Mouse (Mus musculus) cerebellum, postnatal 25 days (tissue): ENCODE data around the gene 2700049A03Rik.
"Not testable (repeated sequence)": the region's sequence is repeated elsewhere in the genome, so short reads cannot be mapped to it uniquely, and the experiment has no call there.

Experiments
- DNase-seq, 2 experiments: peaks; one replicate each; pipeline ENCODE4 v3.0.0; 2021; ENCODE audit warnings: mixed read lengths in 2 of 2

The 2700049A03Rik gene

DNA sequence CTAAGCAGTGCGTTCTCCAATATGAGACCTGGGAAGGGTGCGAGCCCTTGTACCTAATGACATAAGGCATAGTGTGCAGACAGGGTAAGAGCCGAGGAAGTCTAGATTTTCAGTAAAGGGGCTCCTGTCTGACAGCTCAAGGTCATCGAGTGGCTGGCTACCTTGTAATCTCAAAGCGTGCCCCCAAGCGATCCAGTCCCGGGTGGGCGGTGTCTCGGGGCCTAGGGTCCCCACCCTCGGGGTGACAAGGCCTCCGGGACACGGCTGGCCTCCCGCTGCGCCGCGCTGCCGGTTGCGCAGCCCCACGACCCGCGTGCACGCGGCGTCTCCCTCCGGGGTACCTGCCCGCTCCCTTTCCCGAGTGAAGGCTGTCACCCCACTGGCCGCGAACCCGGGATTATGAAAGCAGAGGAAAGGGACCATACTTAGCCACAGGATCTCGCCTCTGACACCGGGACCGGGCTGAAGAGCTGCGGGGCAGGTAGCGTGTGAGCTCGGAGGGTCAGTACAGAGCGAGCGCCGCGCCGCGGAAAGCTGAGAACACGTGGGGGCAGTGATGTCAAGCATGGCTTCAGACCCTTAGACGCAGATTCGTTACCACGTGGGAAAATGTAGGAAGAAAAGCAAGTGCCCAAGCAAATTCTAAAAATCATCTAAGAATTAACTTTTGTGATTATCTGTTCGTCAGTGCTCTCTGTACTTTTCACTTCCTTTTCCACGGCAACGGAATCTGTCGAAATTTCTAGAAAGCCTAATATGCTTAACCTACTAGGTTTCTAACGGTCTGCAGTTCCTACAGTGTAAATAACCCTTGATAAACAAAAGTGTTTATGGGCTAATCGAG, at the start of gene 2700049A03Rik, which contains the start of gene Timm9:
Gene 2700049A03Rik (plus strand): TSS at position 719 of the 844 bp plus-strand sequence.
Gene Timm9 (minus strand): TSS at position 555 of the 844 bp plus-strand sequence.
- DNase-seq, result peak; percentile 86 to 87

DNA sequence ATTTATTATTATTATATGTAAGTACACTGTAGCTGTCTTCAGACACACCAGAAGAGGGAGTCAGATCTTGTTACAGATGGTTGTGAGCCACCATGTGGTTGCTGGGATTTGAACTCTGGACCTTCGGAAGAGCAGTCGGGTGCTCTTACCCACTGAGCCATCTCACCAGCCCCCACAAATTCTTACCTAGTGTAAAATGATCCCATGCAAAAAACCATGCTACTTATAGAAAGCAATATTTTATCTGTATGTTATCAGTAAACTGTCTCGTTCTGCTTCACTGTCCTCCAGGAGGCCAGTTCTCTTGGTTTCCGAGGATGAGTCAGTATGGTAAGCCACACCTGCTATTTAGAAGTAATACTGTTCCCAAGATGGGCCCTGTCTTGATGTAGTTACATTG, 32.4 kb upstream of the 2700049A03Rik start:
- not testable (repeated sequence) for DNase-seq

DNA sequence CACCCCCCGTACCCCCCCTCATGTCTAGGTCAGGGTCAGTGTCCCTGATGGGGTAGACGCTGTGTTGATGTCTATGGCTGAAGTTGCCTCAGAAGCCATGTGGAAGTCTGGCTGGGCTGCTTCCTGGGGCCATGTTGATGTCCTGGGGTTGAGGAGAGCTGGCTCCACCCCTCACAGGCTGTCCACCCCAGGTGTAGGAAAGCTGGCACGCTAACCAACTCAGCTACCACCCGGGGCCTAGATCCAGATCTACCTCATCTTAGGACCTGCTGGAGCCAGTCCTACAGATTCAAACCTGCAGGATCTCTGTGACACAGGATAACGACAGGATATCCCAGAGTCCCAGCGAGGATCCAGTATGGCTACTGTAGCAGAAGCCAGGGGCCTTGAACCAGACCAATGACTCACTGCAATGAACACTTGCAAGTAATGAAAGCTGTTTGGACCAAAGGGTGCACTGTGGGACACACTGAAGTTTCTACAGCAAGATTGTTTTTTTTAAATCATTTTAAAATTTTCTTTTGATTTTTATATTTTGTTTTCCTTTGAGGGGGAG, 29.4 kb upstream of the 2700049A03Rik start:
- peak in 1 of 2 experiments; percentile 19 for DNase-seq

DNA sequence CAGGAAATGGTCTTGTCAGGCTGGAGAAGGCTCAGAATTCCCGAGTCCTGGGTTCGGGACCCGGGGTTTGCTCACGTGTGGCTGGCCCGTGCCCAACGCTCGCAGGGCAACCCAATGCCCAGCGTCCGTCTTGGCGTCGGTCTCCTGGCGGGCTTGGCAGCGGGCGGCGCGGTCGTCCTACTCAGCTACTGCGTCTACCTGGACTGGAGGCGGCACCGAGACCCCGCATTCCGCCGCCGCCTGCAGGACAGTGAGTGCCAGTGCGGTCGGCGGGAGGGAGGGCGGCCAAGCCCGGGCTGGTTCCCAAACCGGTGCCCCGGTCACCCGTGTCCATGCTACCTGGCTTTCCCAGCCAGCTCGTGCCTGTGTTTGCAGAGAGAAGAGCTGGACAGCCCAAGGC, 25.3 kb upstream of the 2700049A03Rik start, which contains the start of gene Tomm20l:
Gene Tomm20l (plus strand): TSS at position 98 of the 400 bp plus-strand sequence.
- peak; percentile 66 to 80 for DNase-seq

DNA sequence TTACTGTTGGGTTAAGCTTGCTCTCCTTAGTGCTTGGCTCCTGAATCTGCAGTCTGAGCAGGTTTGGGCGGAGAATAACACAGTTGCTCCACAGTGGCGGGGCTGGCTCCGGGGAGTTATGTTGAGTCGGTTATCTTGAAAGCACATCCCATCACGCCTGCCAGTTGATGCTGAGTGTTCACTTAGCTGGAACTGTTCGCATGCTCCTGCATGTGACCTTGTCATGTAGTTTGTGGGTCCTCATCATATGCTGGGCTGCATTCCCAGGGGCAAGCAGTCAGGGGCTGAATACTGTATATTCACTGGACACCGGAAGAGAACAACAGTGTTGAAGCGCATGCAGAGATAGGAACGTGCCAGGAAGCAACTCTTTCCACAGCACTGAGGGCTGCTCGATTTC, 23.6 kb upstream of the 2700049A03Rik start:
- no peak for DNase-seq

DNA sequence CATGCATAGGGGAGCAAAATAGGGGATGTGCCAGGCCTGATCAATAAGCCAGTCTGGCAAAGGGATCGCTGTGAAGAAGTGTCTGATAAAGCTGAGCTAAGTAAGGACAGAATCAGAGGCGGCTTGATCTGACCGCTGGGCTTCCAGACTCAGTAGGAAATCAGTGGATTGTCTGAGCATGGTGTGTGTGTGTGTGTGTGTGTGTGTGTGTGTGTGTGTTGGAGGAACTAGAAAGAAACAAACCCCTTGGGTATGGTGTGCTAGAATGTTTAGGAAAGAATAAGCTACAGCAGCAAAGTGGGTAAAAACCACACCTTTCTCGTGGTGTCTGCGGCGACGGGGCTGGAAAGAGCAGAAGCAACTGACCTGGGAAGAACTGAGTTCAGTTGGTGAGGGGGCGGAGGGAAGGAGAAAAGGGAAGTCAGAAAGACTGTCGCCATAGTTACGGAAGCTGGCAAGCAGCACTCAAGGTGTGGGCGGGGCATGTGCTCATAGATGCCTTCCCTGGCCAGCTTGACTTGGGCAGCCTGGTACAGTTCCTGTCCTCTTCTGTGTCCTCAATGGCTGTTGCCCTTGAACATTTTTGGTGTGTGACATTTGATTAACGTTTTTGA, 22.9 kb upstream of the 2700049A03Rik start:
- peak; percentile 34 to 69 for DNase-seq

DNA sequence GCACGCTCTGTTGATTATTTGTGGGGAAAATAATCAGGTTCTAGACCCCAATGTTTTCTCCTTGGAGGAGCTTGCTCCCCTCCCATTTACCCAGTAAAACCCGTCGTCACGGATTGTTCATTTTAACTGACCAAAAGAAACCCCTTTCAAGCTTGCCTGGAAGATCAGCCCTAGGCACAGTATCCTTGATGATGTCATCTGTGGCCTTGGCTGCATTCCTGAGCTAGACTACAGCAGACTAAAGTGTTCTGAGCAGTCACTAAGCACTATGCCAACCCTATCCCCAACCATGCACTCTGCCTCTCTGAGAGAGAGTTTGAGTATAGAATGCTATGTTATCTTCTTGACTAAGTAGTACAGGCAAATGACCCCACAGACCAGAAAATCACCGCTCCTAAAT, 20.2 kb upstream of the 2700049A03Rik start:
- peak; percentile 30 to 39 for DNase-seq

DNA sequence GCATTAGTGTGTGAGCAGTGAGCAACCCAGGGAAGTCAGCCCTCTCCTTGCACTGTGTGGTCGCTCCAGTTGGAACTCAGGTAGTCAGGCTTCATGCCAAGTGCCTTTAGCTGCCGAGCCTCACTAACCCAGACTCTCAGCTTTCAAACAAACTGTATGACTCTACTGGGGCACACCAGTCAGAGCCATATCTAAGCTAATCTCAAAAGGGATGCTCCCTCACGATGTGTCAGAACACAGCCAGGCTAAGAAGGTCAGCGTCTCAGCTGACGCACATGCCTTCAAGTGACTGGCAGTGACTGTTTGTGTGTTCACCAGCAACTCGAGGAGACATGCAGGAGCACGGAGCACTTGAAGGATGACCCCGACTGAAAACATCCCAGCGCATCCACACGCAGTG, 13.9 kb upstream of the 2700049A03Rik start:
- DNase-seq, result peak; percentile 50 to 51

DNA sequence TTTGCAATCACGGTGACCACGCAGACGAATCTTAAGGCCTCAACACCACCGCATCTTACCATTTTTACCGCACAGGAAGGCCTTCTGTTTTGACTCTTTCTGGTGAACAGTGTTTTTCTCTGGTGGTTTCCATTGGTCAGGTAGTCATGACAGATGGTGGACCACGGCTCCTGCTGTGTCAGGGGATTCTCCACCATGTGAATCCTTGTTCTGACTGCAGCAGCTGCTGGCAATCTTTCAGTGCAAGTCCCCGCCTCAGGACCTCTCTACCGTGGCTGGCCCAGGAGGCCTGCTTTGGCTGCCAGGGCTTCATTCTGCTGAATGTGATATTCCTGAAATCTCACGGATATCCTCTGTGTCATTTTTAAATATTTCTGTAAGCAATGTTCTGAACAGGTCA, 13.4 kb upstream of the 2700049A03Rik start:
- DNase-seq, result peak; percentile 93 to 95

DNA sequence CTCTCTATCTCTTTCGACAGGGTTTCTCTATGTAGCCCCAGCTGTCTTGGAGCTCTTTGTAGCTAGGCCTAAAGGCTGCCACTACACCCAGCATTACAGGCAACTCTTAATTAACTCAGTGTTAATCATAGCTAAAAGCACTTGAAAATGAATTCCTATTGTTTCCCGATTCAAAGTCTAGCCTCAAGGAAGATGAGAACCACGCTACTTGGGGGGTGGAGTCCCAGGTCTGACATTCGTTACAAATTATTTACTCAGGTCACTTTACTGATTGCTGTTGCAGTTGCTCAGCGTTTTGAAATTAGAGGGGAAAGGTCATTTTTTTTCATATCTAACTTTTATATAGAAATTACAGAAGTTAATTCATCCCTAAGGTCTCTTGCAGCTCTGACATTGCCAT, 1.1 kb upstream of the 2700049A03Rik start:
- no peak for DNase-seq

DNA sequence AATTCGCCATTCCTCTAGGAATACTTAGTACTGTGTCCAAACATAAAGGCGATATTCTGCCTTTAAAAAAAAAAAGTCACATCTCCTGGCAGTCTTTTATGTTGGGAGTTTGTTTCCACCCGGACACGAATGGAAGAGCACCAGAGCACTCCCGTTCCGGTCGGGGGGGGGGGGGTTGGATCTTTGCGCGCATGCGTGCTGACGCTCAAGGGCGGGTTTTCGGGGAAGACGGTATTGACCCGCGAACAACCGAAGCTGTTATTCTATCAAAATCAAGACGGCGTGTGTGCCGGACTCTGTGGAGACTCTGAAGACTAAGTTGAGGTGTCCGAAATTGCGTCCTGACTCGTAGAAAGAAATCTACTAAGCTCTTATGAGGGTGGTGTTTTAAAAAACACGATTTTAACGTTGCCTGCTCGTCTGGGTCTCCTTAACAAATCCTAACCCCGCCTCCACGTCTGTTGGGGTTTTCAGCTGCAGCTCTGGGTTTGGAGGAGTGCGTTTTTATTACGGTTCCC, 385 bp downstream of the 2700049A03Rik start:
- DNase-seq, result peak; percentile 82 to 89

DNA sequence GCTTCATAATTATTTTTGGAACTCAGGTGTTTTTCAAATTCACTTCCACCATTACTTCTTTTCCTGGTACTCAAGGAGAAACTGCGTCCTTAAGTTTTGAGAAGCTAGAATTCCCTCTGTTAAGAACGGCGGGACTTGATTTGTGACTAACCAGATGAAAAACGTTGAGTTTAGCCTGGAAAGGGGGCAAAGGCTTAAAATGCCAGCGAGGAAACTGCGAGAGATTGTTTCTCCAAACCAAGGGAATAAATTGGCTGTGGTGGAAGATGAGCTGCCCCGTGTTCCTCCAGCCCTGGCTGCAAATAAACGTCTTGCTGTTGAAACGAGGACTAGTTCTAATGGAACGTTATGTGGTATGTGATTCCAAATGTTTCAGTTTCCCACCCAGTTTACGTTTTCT, 1.0 kb downstream of the 2700049A03Rik start:
- DNase-seq, result no peak

DNA sequence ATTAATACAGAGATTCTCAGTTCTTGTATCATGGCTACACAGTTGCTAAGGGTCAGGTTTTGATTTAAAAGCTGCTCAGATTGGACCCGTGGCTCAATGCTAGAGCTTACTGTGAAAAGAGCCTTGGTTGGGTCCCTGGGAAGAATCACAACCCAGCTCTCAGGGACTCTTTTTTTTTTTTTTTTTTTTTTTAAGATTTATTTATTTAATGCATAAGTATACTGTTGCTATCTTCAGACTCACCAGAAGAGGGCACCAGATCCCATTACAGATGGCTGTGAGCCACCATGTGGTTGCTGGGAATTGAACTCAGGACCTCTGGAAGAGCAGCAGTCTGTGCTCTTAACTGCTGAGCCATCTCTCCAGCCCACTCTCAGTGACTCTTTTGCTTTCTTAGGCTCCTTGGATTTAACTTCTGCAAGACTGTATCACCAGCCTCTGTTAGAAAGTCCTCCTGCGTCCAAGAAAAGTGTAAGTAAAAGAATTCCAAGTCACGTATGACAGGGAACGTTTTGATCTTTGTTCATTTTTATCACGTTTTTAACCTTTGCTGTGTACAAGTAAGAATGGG, 2.7 kb downstream of the 2700049A03Rik start:
- peak in 1 of 2 experiments; percentile 17 for DNase-seq

DNA sequence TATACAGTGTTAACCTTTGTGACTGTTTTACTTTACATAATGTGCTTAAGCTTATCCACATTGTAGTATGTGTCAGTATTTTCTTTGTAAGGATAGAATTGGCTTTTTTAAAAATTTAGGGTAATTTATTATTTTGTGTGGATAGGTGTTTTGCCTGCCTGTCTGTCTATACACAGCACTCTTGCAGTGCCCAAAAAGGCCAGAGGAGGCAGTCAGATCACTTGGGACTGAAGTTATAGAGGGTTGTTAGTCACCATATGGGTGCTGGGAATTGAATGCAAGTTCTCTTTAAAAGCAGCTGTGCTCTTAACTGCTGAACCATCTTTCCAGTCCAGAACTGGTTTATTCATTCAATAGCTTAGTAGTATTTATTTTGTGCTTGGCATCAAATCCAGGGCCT, 4.5 kb downstream of the 2700049A03Rik start:
- no peak for DNase-seq

DNA sequence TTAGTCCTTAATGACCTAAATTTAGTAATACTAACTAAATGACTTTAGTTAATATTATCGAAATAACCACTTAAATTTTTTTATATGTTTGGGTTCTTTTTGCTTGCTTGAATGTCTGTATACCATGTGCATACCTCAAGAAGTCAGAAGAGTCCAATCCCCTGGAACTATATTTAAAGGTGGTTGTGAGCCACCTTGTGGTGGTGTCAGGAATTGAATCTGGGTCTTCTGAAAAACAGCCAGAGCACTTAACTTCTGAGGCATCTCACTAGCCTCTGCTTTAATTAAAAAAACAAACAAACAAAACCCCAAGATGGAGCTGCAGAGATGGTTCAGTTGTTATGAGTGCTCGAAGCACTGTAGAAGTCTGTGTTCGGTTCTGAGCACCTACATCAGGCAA, 11.0 kb downstream of the 2700049A03Rik start:
- peak; percentile 61 to 75 for DNase-seq

DNA sequence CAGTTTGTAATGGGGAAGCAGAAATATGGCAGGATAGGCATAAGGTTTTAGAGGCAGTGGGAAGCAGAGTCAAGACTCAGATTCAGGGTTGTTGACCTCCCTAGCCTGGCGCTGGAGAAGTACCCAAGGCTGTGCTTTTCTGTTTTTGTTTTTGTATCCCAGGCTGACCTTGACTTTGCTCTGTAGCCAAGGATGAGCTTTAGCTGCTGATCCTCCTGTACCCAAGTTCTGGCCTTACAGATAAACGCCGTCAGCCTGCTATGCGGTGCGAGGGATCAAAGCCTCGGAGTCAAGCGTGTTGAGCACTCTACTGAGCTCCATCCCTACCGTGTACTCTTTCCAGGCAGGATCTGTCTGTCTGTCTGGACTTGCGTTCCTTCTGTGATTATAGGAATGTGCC, 12.2 kb downstream of the 2700049A03Rik start:
- no peak for DNase-seq

DNA sequence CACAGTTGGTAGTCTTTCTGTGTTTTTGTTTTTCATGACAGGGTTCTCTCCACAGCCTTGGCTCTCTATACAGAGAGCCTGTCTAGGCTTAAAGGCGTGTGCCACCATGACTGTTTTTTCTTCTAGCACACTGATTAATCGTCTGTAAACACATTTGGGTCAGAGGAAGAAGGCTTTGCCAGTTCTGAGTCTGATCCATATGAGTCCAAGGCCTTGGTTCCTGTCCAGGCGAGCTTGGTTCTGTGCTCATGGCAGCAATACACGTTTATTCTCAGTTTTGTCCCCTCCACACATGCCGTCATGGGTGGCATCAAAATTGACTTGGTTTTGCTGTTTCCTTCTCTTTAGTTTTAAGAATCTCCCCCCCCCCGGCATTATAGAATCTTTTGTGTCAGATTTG, 12.8 kb downstream of the 2700049A03Rik start:
- no peak for DNase-seq

DNA sequence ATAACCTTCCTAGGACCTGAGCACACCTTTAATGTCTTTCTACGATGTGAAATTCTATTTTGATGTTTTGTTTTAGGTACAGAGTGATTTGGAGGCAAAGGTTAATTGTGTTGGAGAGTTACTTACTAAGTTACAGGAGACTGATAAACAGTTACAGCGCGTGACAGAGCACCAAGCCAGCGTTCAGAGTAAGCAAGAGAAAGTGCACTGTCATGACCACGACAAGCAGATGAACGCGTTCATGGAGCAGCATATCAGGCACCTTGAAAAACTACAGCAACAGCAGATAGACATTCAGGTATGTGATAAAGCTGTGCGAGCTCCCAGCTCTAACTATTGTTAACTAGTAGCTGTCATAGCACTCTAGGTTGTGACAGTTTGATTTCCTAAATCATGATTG, 13.5 kb downstream of the 2700049A03Rik start:
- no peak for DNase-seq

DNA sequence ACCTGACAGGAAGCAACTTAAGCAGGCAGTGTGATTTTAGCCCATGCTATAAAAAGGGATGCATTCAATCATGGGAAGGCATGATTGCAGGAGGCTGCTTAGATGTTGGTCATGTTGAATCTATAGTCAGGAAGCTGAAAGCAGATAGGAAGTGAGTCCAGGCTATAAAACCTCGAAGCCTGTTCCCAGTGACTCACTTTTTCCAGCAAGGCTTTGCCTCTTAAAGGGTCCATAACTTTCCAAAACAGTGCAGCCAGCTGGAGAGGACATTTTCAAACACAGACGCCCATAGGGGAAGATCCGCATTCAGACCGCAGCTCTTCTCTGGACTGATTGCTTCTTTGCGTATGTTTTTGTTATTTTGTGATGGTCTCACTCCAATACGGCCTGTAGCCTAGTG, 18.3 kb downstream of the 2700049A03Rik start:
- no peak for DNase-seq

DNA sequence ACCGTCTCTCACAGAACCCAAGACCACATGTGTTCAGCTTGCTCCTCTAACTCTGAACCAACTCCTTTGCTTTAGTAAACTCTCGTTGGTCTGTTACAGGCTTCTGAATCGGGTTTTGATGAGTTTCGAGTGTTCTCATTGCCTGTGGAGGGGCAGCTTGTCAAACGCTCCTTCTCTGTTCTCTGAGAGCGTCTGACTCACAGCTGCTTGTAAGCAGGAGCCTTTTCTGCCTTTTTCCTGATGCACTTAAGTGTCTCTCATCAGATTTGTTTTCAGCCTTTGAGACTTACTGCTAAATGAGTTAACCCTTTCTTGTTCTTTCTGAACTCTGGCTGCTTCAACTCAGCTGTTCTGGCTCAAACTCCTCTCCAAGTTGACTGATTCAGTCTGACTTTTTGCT, 21.3 kb downstream of the 2700049A03Rik start:
- no peak for DNase-seq

DNA sequence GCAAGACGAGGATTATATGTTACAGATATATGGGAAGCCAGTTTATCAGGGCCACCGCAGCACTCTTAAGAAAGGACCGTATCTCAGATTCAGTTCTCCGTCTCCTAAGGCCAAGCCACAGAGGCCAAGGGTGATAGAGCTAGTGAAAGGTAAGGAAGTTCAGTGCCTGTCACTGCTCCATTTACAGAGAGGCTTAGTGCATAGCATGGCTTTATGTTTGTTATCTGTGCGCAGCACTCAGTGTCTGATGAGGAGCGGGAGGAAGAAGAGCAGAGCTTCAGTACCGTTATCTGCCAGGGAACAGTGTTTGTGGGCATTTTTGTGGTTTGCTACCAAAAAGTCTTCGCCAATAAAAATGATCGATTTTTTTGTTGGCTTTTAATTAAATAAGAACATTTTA, 27.8 kb downstream of the 2700049A03Rik start:
- DNase-seq, result no peak

DNA sequence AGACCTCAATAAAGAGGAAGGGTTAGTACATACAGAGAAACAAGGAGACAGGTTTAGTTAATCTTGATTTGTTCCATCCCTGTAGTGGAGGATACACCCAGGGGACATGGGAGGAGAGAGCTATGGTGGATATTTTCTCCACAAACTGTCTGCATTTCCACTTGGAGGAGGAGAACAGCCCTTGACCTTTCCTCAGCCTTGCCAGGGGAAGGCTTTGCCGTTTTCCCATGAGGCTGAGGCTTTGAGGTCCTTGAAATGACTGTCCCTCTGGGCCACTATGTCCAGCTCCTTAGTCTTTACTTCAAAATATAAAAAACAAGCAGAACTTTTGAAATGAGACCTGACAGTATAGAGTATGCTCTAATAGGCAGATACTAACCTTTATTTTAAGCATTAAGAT, 33.3 kb downstream of the 2700049A03Rik start:
- DNase-seq, result no peak

DNA sequence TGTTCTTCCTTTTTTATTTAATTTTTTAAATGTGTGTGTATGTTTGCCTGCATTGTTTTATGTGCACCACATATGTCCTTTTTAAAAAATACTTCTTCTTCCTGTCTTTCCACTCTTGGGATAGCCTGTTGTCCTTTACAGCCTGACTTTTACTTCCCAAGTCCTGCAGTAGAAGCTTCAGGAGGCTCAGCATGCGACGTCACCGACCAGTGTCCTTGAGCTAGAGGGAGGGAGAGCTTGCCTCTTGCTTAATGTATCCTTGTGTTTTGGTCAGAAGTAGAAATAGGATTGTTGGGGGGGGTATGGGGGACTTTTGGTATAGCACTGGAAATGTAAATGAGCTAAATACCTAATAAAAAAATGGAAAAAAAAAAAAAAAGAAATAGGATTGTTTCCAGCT, 47.1 kb downstream of the 2700049A03Rik start:
- DNase-seq, result no peak
